Mouse (Mus musculus) left cerebral cortex, adult 8-10 months (tissue): ENCODE data around the gene Sftpa1. TPM values are rescaled to one million over a fixed set of nuclear protein-coding genes. Genes with fewer than 3 reads are reported as not detected.

Source experiments
- DNase-seq, 2 experiments: peaks; one replicate each; pipeline ENCODE4 v3.0.0; 2022; ENCODE audit warnings: low spot score in 2 of 2
- total RNA-seq, 4 experiments: library from RNA; stranded (reverse); gene quantifications; 2 replicates each; pipeline ENCODE4 v1.2.4; 2022

The Sftpa1 gene
- total RNA-seq, result not detected

GRCm38 (mm10) chr14:41131540-41131939, at the start of gene Sftpa1:
Gene Sftpa1 (plus strand): TSS chr14:41131782.
- DNase-seq, result no peak

- no peak for DNase-seq
Measured at GRCm38 (mm10) chr14:41082408-41082807, 49.2 kb upstream of the Sftpa1 start.

GRCm38 (mm10) chr14:41087509-41087908, 44.1 kb upstream of the Sftpa1 start:
- DNase-seq, result no peak

GRCm38 (mm10) chr14:41090777-41091176, 40.8 kb upstream of the Sftpa1 start:
- DNase-seq, result no peak

- DNase-seq, result no peak
Measured at GRCm38 (mm10) chr14:41094114-41094513, 37.5 kb upstream of the Sftpa1 start.

GRCm38 (mm10) chr14:41096296-41096860, 35.2 kb upstream of the Sftpa1 start:
- DNase-seq, result no peak

- DNase-seq, result peak in 1 of 2 experiments; percentile 16
Measured at GRCm38 (mm10) chr14:41098726-41099125, 32.9 kb upstream of the Sftpa1 start.

- no peak for DNase-seq
Measured at GRCm38 (mm10) chr14:41100712-41101111, 30.9 kb upstream of the Sftpa1 start.

- DNase-seq, result no peak
Measured at GRCm38 (mm10) chr14:41101242-41101641, 30.3 kb upstream of the Sftpa1 start.

GRCm38 (mm10) chr14:41102269-41102668, 29.3 kb upstream of the Sftpa1 start:
- DNase-seq, result no peak

- no peak for DNase-seq
Measured at GRCm38 (mm10) chr14:41104853-41105444, 26.6 kb upstream of the Sftpa1 start, which contains the start of gene Mat1a. Gene Mat1a (plus strand): TSS chr14:41105035.

- no peak for DNase-seq
Measured at GRCm38 (mm10) chr14:41111031-41111668, 20.4 kb upstream of the Sftpa1 start.

GRCm38 (mm10) chr14:41112944-41113343, 18.6 kb upstream of the Sftpa1 start:
- no peak for DNase-seq

GRCm38 (mm10) chr14:41116271-41116670, 15.3 kb upstream of the Sftpa1 start:
- DNase-seq, result no peak

GRCm38 (mm10) chr14:41124683-41125082, 6.9 kb upstream of the Sftpa1 start:
- DNase-seq, result no peak

- no peak for DNase-seq
Measured at GRCm38 (mm10) chr14:41127997-41128396, 3.6 kb upstream of the Sftpa1 start.

- no peak for DNase-seq
Measured at GRCm38 (mm10) chr14:41137006-41137405, 5.4 kb downstream of the Sftpa1 start.

GRCm38 (mm10) chr14:41140686-41141085, 9.1 kb downstream of the Sftpa1 start:
- DNase-seq, result no peak

GRCm38 (mm10) chr14:41146035-41146434, 14.5 kb downstream of the Sftpa1 start:
- DNase-seq, result no peak

- no peak for DNase-seq
Measured at GRCm38 (mm10) chr14:41146922-41147321, 15.3 kb downstream of the Sftpa1 start.

- DNase-seq, result no peak
Measured at GRCm38 (mm10) chr14:41147356-41147755, 15.8 kb downstream of the Sftpa1 start.

- no peak for DNase-seq
Measured at GRCm38 (mm10) chr14:41151220-41151898, 19.8 kb downstream of the Sftpa1 start, which contains the start of gene Mbl1. Gene Mbl1 (plus strand): TSS chr14:41151458.
